Mouse (Mus musculus): ENCODE measurements around the gene Sucla2.

The Sucla2 gene

DNA sequence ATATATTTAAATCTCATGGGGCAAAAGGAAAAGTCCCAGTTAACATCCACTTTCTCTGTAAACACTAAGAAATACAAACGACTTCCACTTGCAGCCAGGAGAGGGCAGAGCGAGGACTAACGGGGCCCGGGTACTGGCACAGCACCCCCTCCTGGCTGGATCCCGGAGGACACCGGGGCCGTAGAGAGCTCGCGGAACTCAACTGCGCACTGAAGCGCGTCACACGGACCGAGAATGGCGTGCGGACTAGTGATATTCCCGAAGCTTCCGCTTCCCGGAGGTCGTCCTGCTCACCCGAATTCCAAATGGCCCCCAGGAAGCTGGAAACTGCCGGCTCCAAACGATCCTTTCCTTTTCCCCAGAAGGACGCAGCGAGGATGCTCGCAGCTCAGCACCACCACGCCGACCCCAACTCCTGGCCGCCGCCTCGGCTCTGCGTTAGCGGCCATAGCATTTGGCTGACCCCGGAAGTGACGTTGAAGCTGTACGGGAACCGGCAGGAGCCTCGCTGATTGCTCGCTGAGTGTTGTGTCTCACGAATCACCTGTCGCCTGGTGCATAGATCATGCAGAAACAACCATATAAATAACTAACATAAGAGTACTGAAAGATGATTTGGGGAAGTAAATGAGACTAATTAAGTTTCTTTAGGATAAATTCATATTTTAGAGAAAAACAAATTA lies at the start of gene Sucla2:
Gene Sucla2, plus strand, starts transcription at position 554 of the 683 bp plus-strand sequence.
- DNase-seq: peak; percentile 91 to 93

DNA sequence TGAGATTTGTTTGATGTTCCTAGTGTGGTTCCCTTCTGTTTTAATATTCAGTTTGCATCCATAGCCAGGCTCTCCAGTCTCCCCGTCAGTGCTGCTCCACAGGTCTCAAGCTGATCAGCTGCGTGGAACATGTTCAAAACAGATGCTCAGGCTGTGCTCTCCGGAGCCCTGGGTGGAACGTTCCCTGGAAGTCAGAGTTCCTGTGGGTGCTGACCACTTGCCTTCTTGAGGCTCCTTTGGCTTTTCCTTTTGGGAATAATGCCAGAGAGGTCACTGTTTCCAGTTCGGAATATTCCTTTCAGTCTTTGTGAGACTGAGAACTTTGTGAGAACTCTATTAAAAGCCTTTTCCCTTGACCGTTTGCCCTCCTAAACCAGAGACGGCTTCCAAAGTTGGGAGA lies 49.6 kb upstream of the Sucla2 start:
- DNase-seq: peak in 1 of 2 experiments; percentile 62

DNA sequence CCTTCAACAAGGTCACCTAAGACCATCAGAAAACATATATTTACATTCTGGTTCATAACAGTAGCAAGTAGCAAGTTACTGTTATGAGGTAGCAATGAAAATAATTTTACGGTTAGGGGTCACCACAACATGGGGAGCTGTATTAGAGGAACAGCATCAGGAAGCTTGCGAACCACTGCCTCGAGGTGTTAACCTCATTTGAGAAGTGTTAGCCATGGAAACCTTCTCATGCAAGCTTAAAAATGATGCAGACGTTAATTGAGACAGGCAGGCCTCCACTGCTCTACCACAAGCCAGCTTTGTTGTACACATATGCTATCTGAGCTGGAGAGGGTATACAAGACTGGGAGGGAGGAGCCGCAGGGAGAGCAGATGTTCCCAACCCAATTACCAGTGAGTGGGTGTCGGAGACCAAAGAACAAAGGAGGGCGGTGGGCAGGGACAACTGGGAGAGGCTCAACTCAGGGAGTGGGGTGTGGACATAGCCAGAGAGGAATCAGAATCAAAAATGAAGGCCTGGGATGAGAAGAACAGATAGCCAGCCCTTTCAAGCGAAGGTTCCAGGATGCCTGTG lies 48.7 kb upstream of the Sucla2 start:
- DNase-seq: peak; percentile 46 to 68

DNA sequence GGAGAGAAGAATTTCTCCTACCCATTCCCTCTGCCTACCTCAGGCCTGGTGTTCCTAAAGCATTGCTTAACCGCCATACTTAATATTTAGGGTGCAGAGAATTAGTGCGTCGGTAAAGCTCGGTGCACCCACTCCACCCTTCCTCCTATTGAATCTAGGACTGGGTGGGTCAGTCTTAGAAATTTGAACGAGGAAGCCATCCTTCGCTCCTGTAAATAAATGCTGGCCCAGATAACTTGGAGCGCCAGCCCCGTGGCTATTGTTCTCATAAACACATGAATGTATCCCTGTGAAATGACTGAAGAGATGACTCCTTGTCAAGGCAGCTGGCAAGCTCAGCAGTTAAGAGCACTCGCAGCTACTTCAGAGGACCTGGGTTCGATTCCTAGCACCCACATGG lies 48.0 kb upstream of the Sucla2 start:
- peak; percentile 47 to 70 for DNase-seq

DNA sequence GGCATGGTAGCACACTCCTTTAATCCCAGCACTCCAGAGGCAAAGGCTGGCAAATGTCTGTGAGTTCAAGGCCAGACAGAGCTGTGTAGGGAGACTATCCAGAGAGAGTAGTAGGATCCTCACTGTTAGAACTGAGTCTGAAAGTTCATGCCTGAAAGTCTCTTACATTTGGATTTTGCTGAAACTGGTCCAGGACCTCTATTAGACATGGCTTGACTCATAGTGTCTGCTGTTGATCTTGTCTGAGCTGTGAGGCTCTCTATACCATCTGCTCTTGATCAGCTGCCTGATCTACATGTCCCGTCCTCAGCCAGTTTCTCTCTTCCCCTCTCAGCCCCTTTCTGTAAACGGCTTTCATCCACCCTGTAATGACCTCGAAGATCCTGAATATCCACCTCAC lies 46.8 kb upstream of the Sucla2 start:
- DNase-seq: no peak

DNA sequence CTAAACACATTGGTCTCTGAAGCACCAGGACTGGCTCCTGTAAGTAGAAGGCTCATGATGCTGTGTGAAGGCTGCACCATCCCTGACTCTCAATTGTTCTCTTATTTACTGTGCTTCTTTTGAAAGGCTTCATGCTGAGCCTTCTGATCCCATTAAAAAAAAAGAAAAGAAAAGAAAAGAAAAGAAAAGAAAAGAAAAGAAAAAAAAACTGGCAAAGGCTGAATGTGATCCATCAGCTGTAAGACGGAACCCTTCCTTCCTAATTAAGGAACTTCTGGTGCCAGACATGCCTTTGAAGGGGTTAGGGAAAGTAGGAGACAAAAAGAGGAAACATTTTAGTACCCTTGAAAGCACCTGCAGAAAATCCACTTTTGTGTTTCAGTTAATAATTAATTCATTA lies 45.3 kb upstream of the Sucla2 start:
- DNase-seq: no peak

DNA sequence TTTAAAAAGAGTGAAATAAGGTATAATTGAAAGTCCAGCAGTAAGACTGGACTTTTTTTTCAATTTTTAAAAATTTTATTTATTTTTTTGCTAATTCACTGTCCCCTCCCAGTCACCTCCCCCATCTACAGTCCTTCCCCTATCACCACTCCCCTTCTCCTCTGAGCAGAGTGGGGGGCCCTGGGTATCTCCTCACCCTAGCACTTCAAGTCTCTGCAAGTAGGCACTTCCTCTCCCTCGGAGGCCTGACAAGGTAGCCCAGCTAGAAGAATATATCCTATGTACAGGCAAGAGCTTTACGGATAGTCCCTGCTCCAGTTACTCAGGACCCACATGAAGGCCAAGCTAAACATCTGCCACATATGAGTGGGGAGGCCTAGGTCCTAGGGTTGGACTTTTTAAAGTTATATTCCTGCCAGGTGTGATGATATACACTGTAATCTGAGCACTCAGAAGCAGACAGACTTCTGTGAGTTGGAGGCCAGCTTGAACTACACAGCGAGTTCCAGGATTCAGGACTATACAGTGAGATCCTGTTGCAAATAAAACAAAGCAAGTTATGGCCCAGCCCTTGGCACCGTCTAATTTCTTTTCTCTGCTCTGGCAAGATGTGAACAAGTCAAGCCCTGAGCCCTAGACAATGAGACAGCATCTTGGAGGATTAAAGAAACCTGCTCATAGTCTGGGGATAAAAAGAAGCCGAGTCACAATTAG lies 41.4 kb upstream of the Sucla2 start:
- no peak for DNase-seq

DNA sequence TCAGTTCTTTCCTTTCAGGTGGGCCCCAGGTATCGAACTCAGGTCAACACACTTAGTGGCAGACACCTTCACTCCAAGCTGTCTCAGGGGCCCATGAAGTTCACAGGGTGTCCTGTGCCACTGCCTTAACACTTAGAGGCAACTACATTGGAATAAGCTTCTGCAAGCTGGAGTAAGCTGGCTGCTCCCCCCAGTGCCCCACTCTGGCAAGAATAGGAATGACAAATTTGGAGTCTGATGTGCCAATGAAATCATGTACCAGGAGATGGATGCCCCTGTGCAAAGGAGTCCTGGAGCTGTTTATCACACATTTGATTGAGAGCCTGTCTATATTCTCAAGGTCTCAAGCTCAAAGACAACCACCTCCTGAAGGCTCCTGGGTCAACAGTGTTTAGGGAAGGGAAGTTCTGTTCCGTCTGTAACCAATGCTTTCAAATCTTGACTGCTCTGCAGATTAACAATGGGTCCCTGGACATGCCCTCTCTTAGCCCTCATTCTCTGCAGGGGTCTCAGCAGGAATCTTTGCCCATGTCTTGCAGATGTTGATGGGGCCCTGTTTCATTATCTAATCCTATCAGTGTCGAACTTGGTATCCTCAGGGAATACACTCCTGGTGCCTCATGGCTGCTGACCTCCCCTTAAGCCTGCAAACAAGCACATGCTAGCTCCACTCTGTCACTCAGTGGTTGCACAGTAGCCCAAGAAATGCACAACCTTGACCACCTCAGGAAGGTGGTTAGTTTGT lies 40.6 kb upstream of the Sucla2 start:
- no peak for DNase-seq

DNA sequence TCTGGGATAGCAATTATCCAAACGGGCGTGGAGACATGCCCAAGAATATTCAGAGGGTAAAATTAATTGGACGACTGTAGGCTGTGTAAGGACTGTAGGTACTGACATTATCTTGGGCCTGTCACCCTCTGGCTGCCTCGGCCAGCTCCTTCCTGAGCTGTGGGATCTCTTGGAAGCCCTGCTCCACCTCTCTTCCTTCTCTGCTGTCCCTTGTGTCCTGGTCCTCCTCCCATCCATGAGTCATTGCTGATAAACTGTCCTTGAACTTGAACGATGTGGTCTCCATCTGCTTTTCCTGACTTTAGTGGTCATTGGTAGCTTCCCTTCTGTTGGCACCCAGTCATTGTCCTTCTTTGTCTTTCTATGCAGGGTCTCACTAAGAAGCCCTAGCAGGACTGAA lies 38.5 kb upstream of the Sucla2 start:
- no peak for DNase-seq

DNA sequence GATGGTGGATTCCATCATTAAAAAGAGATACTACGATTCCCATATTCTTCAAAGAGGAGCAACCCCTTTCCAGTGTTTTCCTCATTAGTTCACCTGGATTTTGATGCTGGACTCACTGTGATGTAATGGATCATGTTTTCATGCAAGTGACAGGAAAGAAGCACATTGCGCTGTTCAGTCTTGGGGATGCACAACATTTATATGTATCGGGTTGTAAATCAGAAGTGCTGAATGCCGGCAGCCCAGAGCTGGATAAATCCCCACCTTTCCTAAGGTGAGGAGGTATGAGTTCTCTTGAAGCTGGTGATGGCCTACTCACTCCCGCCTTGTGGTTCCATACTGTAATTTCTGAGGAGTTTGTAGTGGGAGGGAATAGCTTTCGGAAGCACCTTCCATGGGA lies 31.8 kb upstream of the Sucla2 start:
- DNase-seq: no peak

- no peak for DNase-seq
Observed at GRCm38 (mm10) chr14:73494122-73494521, 31.0 kb upstream of the Sucla2 start.

GRCm38 (mm10) chr14:73495753-73496152 lies 29.4 kb upstream of the Sucla2 start:
- no peak for DNase-seq

DNA sequence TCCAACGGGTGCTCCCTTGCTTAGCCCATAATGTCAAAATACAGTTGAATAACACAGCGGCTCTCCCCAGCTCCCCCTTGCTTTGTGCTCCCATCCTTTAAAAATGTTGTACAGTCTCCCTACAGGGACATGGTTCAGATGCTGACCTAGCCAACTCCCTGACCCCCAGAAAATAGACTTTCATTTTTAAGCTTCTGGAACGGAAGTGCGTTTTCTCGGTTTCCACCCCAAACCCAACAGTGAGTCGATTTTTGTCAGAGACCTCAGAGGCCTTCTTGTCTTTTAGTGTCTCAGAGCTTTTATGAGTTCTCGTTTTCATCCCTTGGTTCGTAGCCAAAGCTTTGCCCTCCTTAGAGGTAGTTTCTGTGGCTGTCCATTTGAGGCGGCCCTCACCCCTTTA lies 23.8 kb upstream of the Sucla2 start:
- DNase-seq: no peak

DNA sequence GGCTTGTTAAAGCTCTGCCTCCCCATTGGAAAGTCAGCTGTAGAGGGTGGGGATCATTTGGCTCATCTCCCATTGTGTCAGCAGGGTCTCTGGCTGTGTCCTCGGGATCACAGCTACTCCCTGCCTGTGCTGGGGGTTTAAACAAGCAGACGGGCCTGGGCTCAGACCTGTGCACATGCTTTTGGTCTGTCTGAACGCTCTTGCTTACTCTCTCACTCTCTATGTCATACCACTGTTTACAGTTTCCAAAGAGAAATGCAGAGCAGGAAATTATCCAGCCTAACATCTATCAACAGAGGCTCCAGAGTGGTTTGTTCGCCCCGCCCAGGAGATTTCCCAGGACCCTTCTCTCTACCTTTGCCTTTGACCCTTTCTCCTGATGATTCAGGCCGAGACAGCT lies 23.4 kb upstream of the Sucla2 start:
- DNase-seq: peak in 1 of 2 experiments; percentile 42

GRCm38 (mm10) chr14:73502591-73503184 lies 22.4 kb upstream of the Sucla2 start:
- peak in 1 of 2 experiments; percentile 19 for DNase-seq

GRCm38 (mm10) chr14:73503237-73503933 lies 21.7 kb upstream of the Sucla2 start:
- DNase-seq: peak in 1 of 2 experiments; percentile 7

DNA sequence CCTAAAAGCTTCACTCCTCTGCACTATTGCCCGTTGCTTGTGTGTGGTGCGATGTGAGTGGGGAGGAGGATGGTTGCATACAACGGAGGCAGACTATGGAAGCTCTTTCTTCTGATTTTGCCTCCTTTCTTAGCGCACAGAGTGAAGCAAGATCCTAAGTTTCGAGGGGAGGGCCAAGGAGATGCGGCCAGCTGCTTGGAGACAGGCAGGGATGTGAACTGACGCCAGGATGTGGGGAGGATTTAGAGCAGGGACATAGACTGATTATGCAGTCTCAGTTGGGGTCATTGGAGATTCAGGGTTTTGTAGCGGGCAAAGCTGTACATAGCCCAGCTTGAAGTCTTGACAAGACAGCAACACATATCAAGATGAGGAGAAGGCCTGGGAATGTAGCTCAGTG lies 18.8 kb upstream of the Sucla2 start:
- peak in 1 of 2 experiments; percentile 32 for DNase-seq

- DNase-seq: peak in 1 of 2 experiments; percentile 35
Observed at GRCm38 (mm10) chr14:73507200-73507599, 17.9 kb upstream of the Sucla2 start.

GRCm38 (mm10) chr14:73507702-73508376 lies 17.3 kb upstream of the Sucla2 start:
- DNase-seq: peak; percentile 65 to 82

DNA sequence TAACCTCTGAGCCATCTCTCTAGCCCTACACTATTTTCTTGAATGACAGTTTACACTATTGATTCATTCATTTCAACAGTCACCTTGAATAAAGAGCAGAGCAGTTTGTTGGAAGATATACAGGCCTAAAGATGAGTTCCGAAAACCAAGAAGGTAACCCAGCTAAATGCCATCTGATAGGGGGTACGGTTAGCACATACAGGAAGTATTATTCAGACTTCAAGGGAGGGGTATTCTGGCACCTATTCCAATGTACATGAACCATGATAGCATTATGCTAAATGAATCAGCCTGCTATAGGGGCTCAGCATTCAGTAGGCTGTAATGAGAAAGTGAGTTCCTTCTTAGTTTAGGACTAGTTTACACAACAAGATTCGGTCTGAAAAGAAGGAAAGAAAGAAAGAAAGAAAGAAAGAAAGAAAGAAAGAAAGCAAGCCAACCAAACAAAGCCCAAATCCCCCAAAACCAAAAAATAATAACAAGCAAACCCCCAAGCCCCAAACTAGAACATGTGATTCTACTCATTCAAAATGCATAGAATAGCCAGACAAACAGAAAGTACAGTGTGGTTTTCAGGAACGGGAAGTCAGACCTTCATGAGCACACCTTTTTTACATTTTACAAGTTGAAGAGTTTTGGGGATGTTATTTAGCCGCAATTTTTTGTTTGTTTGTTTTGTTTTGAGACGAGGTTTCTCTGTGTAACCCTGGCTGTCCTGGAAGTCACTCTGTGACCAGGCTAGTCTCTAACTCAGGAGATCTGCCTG lies 16.3 kb upstream of the Sucla2 start:
- DNase-seq: no peak
